Mouse (Mus musculus) kidney, adult 9 months (tissue): ENCODE data around the gene Rfx7.
"Not testable (repeated sequence)": the region's sequence is repeated elsewhere in the genome, so short reads cannot be mapped to it uniquely, and the experiment has no call there.

Source experiments
- DNase-seq: peaks from one replicate; pipeline ENCODE4 v3.0.0; 2022

Gene Rfx7

DNA sequence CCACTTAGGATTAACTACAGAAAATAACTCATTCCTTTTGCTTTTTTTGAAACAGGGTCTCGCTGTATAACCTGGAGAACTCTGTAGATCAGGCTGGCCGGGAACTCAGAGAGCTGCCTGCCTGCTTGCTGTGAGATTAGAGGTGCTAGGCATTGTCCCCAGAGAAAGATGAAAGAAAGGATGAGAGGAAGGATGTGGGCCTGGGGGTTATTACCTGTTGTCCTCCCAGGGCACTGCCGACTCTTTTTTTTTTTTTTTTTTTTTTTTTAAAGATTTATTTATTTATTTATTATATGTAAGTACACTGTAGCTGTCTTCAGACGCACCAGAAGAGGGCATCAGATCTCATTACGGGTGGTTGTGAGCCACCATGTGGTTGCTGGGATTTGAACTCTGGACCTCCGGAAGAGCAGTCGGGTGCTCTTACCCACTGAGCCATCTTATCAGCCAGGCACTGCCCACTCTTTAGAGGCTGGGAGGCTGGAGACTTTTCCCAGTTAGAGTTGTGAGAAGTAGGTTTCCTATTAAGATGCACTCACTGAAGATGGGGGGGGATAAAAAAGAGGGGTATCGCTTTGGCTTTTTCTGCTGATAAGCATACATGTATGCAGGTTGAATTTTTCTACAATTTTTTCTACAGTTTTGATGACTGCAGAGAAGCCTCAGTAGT lies 134.4 kb downstream of the Rfx7 start:
- DNase-seq = not testable (repeated sequence)

GRCm38 (mm10) chr9:72667126-72667525 lies 135.1 kb downstream of the Rfx7 start:
- no peak for DNase-seq

GRCm38 (mm10) chr9:72669383-72669782 lies 137.3 kb downstream of the Rfx7 start:
- DNase-seq = no peak

GRCm38 (mm10) chr9:72672361-72672760 lies 140.3 kb downstream of the Rfx7 start:
- peak; percentile 88 for DNase-seq
